Mouse (Mus musculus): Measurements from ENCODE around the gene Cpne8.

- TF ChIP-seq CTCF (IDR thresholded peaks at IDR 0.05; ENCODE audit: low read depth, low read length) (no peak), EP300 (IDR thresholded peaks at IDR 0.05; ENCODE audit: insufficient read depth, low read depth, low read length) (no peak), POLR2A (IDR thresholded peaks at IDR 0.05; ENCODE audit: insufficient read depth, low read length) (no peak)
Observed at GRCm38 (mm10) chr15:90703502-90704232, 24.4 kb upstream of the Cpne8 start.
